Mouse (Mus musculus): ENCODE measurements at regions not wholly inside any gene's neighbourhood (a gene's known extent, or its start where the extent isn't known, plus 50 kb on each side); places are given as distances from the start of the nearest gene placed in this dataset.

GRCm38 (mm10) chr12:36943903-36944302, 164.4 kb upstream of the Meox2 start:
- Histone ChIP-seq H3ac (ENCODE audit: control insufficient read depth, insufficient read length) (no peak overlapping the region), H3K4me3 (no peak overlapping the region), H3K79me2 (ENCODE audit: control insufficient read depth, insufficient read depth) (no peaks in the 10 kb centered on the region), H3K36me3 (ENCODE audit: control insufficient read depth, insufficient read depth) (no peaks in the 10 kb centered on the region), H3K4me2 (ENCODE audit: low read depth) (no peak overlapping the region), H3K27me3 (ENCODE audit: control insufficient read depth, insufficient read depth, insufficient read length) (no peaks in the 10 kb centered on the region)
- TF ChIP-seq MYOD1 (IDR thresholded peaks at IDR 0.05; ENCODE audit: control insufficient read depth in 1 of 3, insufficient read length in 2 of 3, low read depth in 2 of 3): no peak
- TF ChIP-seq REST (IDR thresholded peaks at IDR 0.05; ENCODE audit: insufficient read depth, insufficient read length): no peak
- TF ChIP-seq E2F4 (IDR thresholded peaks at IDR 0.05; ENCODE audit: insufficient read depth): no peak
- no peak for TF ChIP-seq POLR2A (IDR thresholded peaks at IDR 0.05; ENCODE audit: insufficient read length, low read depth)
- no peak for TF ChIP-seq TCF12 (IDR thresholded peaks at IDR 0.05; ENCODE audit: insufficient read depth, poor library complexity, severe bottlenecking)
- no peak for TF ChIP-seq MYOG (IDR thresholded peaks at IDR 0.05; ENCODE audit: control insufficient read depth in 1 of 3, insufficient read depth in 1 of 3, insufficient read length in 2 of 3, low read depth in 2 of 3)
- no peak for TF ChIP-seq TCF3 (IDR thresholded peaks at IDR 0.05; ENCODE audit: insufficient read length, low read depth)
- TF ChIP-seq USF1 (IDR thresholded peaks at IDR 0.05; ENCODE audit: low read depth): no peak
- TF ChIP-seq CEBPB (IDR thresholded peaks at IDR 0.05; ENCODE audit: insufficient read depth, poor library complexity, severe bottlenecking): no peak
- TF ChIP-seq MAX (IDR thresholded peaks at IDR 0.05; ENCODE audit: low read depth): no peak
- no peak for TF ChIP-seq SRF (IDR thresholded peaks at IDR 0.05; ENCODE audit: control insufficient read depth, insufficient read length, low read depth)
- TF ChIP-seq POLR2AphosphoS2 (IDR thresholded peaks at IDR 0.05; ENCODE audit: insufficient read length, low read depth): no peak

GRCm38 (mm10) chr12:36945964-36946363, 162.4 kb upstream of the Meox2 start:
- H3K4me3 ChIP-seq: no peak overlapping the region
- TF ChIP-seq REST (IDR thresholded peaks at IDR 0.05; ENCODE audit: insufficient read depth, insufficient read length): no peak
- no peak for TF ChIP-seq POLR2AphosphoS2 (IDR thresholded peaks at IDR 0.05; ENCODE audit: insufficient read length, low read depth)
- TF ChIP-seq USF1 (IDR thresholded peaks at IDR 0.05; ENCODE audit: low read depth): no peak
- no peak for TF ChIP-seq TCF12 (IDR thresholded peaks at IDR 0.05; ENCODE audit: insufficient read depth, poor library complexity, severe bottlenecking)
- no peak for TF ChIP-seq MAX (IDR thresholded peaks at IDR 0.05; ENCODE audit: low read depth)
- no peak for TF ChIP-seq POLR2A (IDR thresholded peaks at IDR 0.05; ENCODE audit: insufficient read length, low read depth)
- no peak for TF ChIP-seq E2F4 (IDR thresholded peaks at IDR 0.05; ENCODE audit: insufficient read depth)
- TF ChIP-seq CEBPB (IDR thresholded peaks at IDR 0.05; ENCODE audit: insufficient read depth, poor library complexity, severe bottlenecking): no peak
- no peak for TF ChIP-seq SRF (IDR thresholded peaks at IDR 0.05; ENCODE audit: control insufficient read depth, insufficient read length, low read depth)
- no peak for TF ChIP-seq TCF3 (IDR thresholded peaks at IDR 0.05; ENCODE audit: insufficient read length, low read depth)
- TF ChIP-seq MYOG (IDR thresholded peaks at IDR 0.05; ENCODE audit: control insufficient read depth in 1 of 3, insufficient read depth in 1 of 3, insufficient read length in 2 of 3, low read depth in 2 of 3): no peak
- no peak for TF ChIP-seq MYOD1 (IDR thresholded peaks at IDR 0.05; ENCODE audit: control insufficient read depth in 1 of 3, insufficient read length in 2 of 3, low read depth in 2 of 3)
- no peak overlapping the region for H3K4me2 ChIP-seq (ENCODE audit: low read depth)
- H3K27me3 ChIP-seq (ENCODE audit: control insufficient read depth, insufficient read depth, insufficient read length): no peaks in the 10 kb centered on the region
- no peaks in the 10 kb centered on the region for H3K36me3 ChIP-seq (ENCODE audit: control insufficient read depth, insufficient read depth)
- no peak overlapping the region for H3ac ChIP-seq (ENCODE audit: control insufficient read depth, insufficient read length)
- no peaks in the 10 kb centered on the region for H3K79me2 ChIP-seq (ENCODE audit: control insufficient read depth, insufficient read depth)

- Histone ChIP-seq H3K36me3 (ENCODE audit: control insufficient read depth, insufficient read depth) (no peaks in the 10 kb centered on the region), H3K4me2 (ENCODE audit: low read depth) (no peak overlapping the region), H3K4me3 (no peak overlapping the region), H3K27me3 (ENCODE audit: control insufficient read depth, insufficient read depth, insufficient read length) (no peaks in the 10 kb centered on the region), H3ac (ENCODE audit: control insufficient read depth, insufficient read length) (no peak overlapping the region), H3K79me2 (ENCODE audit: control insufficient read depth, insufficient read depth) (no peaks in the 10 kb centered on the region)
- TF ChIP-seq MYOG (IDR thresholded peaks at IDR 0.05; ENCODE audit: control insufficient read depth in 1 of 3, insufficient read depth in 1 of 3, insufficient read length in 2 of 3, low read depth in 2 of 3): no peak
- no peak for TF ChIP-seq MYOD1 (IDR thresholded peaks at IDR 0.05; ENCODE audit: control insufficient read depth in 1 of 3, insufficient read length in 2 of 3, low read depth in 2 of 3)
- TF ChIP-seq MAX (IDR thresholded peaks at IDR 0.05; ENCODE audit: low read depth): no peak
- no peak for TF ChIP-seq REST (IDR thresholded peaks at IDR 0.05; ENCODE audit: insufficient read depth, insufficient read length)
- no peak for TF ChIP-seq POLR2AphosphoS2 (IDR thresholded peaks at IDR 0.05; ENCODE audit: insufficient read length, low read depth)
- no peak for TF ChIP-seq CEBPB (IDR thresholded peaks at IDR 0.05; ENCODE audit: insufficient read depth, poor library complexity, severe bottlenecking)
- no peak for TF ChIP-seq TCF3 (IDR thresholded peaks at IDR 0.05; ENCODE audit: insufficient read length, low read depth)
- TF ChIP-seq TCF12 (IDR thresholded peaks at IDR 0.05; ENCODE audit: insufficient read depth, poor library complexity, severe bottlenecking): no peak
- TF ChIP-seq E2F4 (IDR thresholded peaks at IDR 0.05; ENCODE audit: insufficient read depth): no peak
- no peak for TF ChIP-seq SRF (IDR thresholded peaks at IDR 0.05; ENCODE audit: control insufficient read depth, insufficient read length, low read depth)
- TF ChIP-seq USF1 (IDR thresholded peaks at IDR 0.05; ENCODE audit: low read depth): no peak
- TF ChIP-seq POLR2A (IDR thresholded peaks at IDR 0.05; ENCODE audit: insufficient read length, low read depth): no peak
Observed at GRCm38 (mm10) chr12:36947902-36948301, 160.4 kb upstream of the Meox2 start.

- no peak overlapping the region for H3ac ChIP-seq (ENCODE audit: control insufficient read depth, insufficient read length)
- no peak overlapping the region for H3K4me3 ChIP-seq
- H3K36me3 ChIP-seq (ENCODE audit: control insufficient read depth, insufficient read depth): no peaks in the 10 kb centered on the region
- TF ChIP-seq CEBPB (IDR thresholded peaks at IDR 0.05; ENCODE audit: insufficient read depth, poor library complexity, severe bottlenecking): no peak
- TF ChIP-seq REST (IDR thresholded peaks at IDR 0.05; ENCODE audit: insufficient read depth, insufficient read length): no peak
- H3K79me2 ChIP-seq (ENCODE audit: control insufficient read depth, insufficient read depth): no peaks in the 10 kb centered on the region
- H3K4me2 ChIP-seq (ENCODE audit: low read depth): no peak overlapping the region
- H3K27me3 ChIP-seq (ENCODE audit: control insufficient read depth, insufficient read depth, insufficient read length): no peaks in the 10 kb centered on the region
Observed at GRCm38 (mm10) chr12:36949096-36949738, 159.1 kb upstream of the Meox2 start.
